Mouse (Mus musculus): ENCODE measurements at regions not wholly inside any gene's neighbourhood (a gene's known extent, or its start where the extent isn't known, plus 50 kb on each side); places are given as distances from the start of the nearest gene placed in this dataset.

GRCm38 (mm10) chr6:95769808-95770207 is 51.2 kb upstream of the Suclg2 start:
- WGBS = 90% methylated on average over 3 of the region's 3 CpGs

GRCm38 (mm10) chr6:95801651-95802050 is 83.1 kb upstream of the Suclg2 start:
- H3K27me3 ChIP-seq = no peaks in the 10 kb centered on the region
- 86% methylated on average over 6 of the region's 6 CpGs for WGBS

More at GRCm38 (mm10) chr6:95769808-95770207, 51.2 kb upstream of the Suclg2 start:
- no peak overlapping the region for H3K27ac ChIP-seq (replicated peaks)
- H3K4me1 ChIP-seq = no peaks in the 10 kb centered on the region
- no peaks in the 10 kb centered on the region for H3K36me3 ChIP-seq
- no peak for ATAC-seq (replicated peaks)
- no peaks in the 10 kb centered on the region for H3K9me3 ChIP-seq
- H3K4me3 ChIP-seq = no peak overlapping the region
- H3K9ac ChIP-seq (replicated peaks) = no peak overlapping the region
- H3K4me2 ChIP-seq (replicated peaks) = no peak overlapping the region
- no peaks in the 10 kb centered on the region for H3K27me3 ChIP-seq

GRCm38 (mm10) chr6:95841502-95841901 is 122.9 kb upstream of the Suclg2 start:
- Histone ChIP-seq H3K9me3 (no peaks in the 10 kb centered on the region), H3K36me3 (no peaks in the 10 kb centered on the region), H3K9ac (replicated peaks) (no peak overlapping the region), H3K4me3 (no peak overlapping the region), H3K27ac (replicated peaks) (no peak overlapping the region), H3K27me3 (no peaks in the 10 kb centered on the region), H3K4me2 (replicated peaks) (no peak overlapping the region), H3K4me1 (no peaks in the 10 kb centered on the region)
- no peak for ATAC-seq (replicated peaks)
- 87% methylated on average over 3 of the region's 3 CpGs for WGBS

More at GRCm38 (mm10) chr6:95801651-95802050, 83.1 kb upstream of the Suclg2 start:
- Histone ChIP-seq H3K27ac (replicated peaks) (no peak overlapping the region), H3K4me1 (no peaks in the 10 kb centered on the region), H3K4me3 (no peak overlapping the region), H3K9ac (replicated peaks) (no peak overlapping the region), H3K4me2 (replicated peaks) (no peak overlapping the region), H3K9me3 (no peaks in the 10 kb centered on the region), H3K36me3 (no peaks in the 10 kb centered on the region)
- no peak for ATAC-seq (replicated peaks)

GRCm38 (mm10) chr6:95846536-95846935 is 127.9 kb upstream of the Suclg2 start:
- no peak overlapping the region for H3K4me2 ChIP-seq (replicated peaks)
- no peak for ATAC-seq (replicated peaks)
- H3K4me1 ChIP-seq = no peaks in the 10 kb centered on the region
- no peaks in the 10 kb centered on the region for H3K27me3 ChIP-seq
- H3K9ac ChIP-seq (replicated peaks) = no peak overlapping the region
- 75% methylated on average over 1 of the region's 1 CpGs for WGBS
- H3K4me3 ChIP-seq = no peak overlapping the region
- no peaks in the 10 kb centered on the region for H3K9me3 ChIP-seq
- no peaks in the 10 kb centered on the region for H3K36me3 ChIP-seq
- H3K27ac ChIP-seq (replicated peaks) = no peak overlapping the region

GRCm38 (mm10) chr6:95875463-95875862 is 156.9 kb upstream of the Suclg2 start:
- Histone ChIP-seq H3K36me3 (no peaks in the 10 kb centered on the region), H3K4me2 (replicated peaks) (no peak overlapping the region), H3K9ac (replicated peaks) (no peak overlapping the region), H3K27ac (replicated peaks) (no peak overlapping the region), H3K9me3 (no peaks in the 10 kb centered on the region), H3K4me3 (no peak overlapping the region), H3K4me1 (peaks cover 4% of the 10 kb centered on the region; the same call in 1 of the 2 replicates), H3K27me3 (no peaks in the 10 kb centered on the region)
- WGBS = 57% methylated on average over 6 of the region's 6 CpGs
- no peak for ATAC-seq (replicated peaks)

- Histone ChIP-seq H3K27me3 (no peaks in the 10 kb centered on the region), H3K4me3 (no peak overlapping the region), H3K9ac (replicated peaks) (no peak overlapping the region), H3K4me1 (peaks cover 4% of the 10 kb centered on the region; the same call in 1 of the 2 replicates), H3K4me2 (replicated peaks) (no peak overlapping the region), H3K27ac (replicated peaks) (no peak overlapping the region), H3K36me3 (no peaks in the 10 kb centered on the region), H3K9me3 (no peaks in the 10 kb centered on the region)
- no peak for ATAC-seq (replicated peaks)
- 6% methylated on average over 2 of the region's 2 CpGs for WGBS
Observed at GRCm38 (mm10) chr6:95876320-95876719, 157.7 kb upstream of the Suclg2 start.

GRCm38 (mm10) chr6:95886645-95887044 is 168.0 kb upstream of the Suclg2 start:
- no peak overlapping the region for H3K9ac ChIP-seq (replicated peaks)
- H3K27me3 ChIP-seq = no peaks in the 10 kb centered on the region
- no peaks in the 10 kb centered on the region for H3K36me3 ChIP-seq
- no peak overlapping the region for H3K4me2 ChIP-seq (replicated peaks)
- H3K27ac ChIP-seq (replicated peaks) = no peak overlapping the region
- 76% methylated on average over 4 of the region's 4 CpGs for WGBS
- no peaks in the 10 kb centered on the region for H3K4me1 ChIP-seq
- ATAC-seq (replicated peaks) = no peak
- H3K4me3 ChIP-seq = no peak overlapping the region
- no peaks in the 10 kb centered on the region for H3K9me3 ChIP-seq

GRCm38 (mm10) chr6:95902551-95902950 is 184.0 kb upstream of the Suclg2 start:
- no peak for ATAC-seq (replicated peaks)
- H3K36me3 ChIP-seq = no peaks in the 10 kb centered on the region
- WGBS = 75% methylated on average over 2 of the region's 2 CpGs
- no peak overlapping the region for H3K4me3 ChIP-seq
- no peaks in the 10 kb centered on the region for H3K4me1 ChIP-seq
- no peak overlapping the region for H3K27ac ChIP-seq (replicated peaks)
- no peaks in the 10 kb centered on the region for H3K9me3 ChIP-seq
- H3K27me3 ChIP-seq = no peaks in the 10 kb centered on the region
- H3K9ac ChIP-seq (replicated peaks) = no peak overlapping the region
- no peak overlapping the region for H3K4me2 ChIP-seq (replicated peaks)

GRCm38 (mm10) chr6:95904085-95904633 is 185.6 kb upstream of the Suclg2 start:
- no peak overlapping the region for H3K4me2 ChIP-seq (replicated peaks)
- no peak for ATAC-seq (replicated peaks)
- 42% methylated on average over 10 of the region's 10 CpGs for WGBS

GRCm38 (mm10) chr6:95905057-95905456 is 186.5 kb upstream of the Suclg2 start:
- Histone ChIP-seq H3K27ac (replicated peaks) (no peak overlapping the region), H3K4me2 (replicated peaks) (no peak overlapping the region), H3K27me3 (no peaks in the 10 kb centered on the region), H3K4me1 (no peaks in the 10 kb centered on the region), H3K4me3 (no peak overlapping the region), H3K36me3 (no peaks in the 10 kb centered on the region), H3K9ac (replicated peaks) (no peak overlapping the region), H3K9me3 (no peaks in the 10 kb centered on the region)
- ATAC-seq (replicated peaks) = no peak
- 86% methylated on average over 8 of the region's 8 CpGs for WGBS

More at GRCm38 (mm10) chr6:95904085-95904633, 185.6 kb upstream of the Suclg2 start:
- Histone ChIP-seq H3K36me3 (no peaks in the 10 kb centered on the region), H3K27ac (replicated peaks) (no peak overlapping the region), H3K9me3 (no peaks in the 10 kb centered on the region), H3K27me3 (no peaks in the 10 kb centered on the region), H3K9ac (replicated peaks) (no peak overlapping the region), H3K4me1 (no peaks in the 10 kb centered on the region), H3K4me3 (no peak overlapping the region)

GRCm38 (mm10) chr6:95921737-95922136 is 191.2 kb upstream of the Fam19a1 start:
- no peaks in the 10 kb centered on the region for H3K4me1 ChIP-seq
- H3K4me3 ChIP-seq = no peak overlapping the region
- no peaks in the 10 kb centered on the region for H3K36me3 ChIP-seq
- ATAC-seq (replicated peaks) = no peak
- no peak overlapping the region for H3K4me2 ChIP-seq (replicated peaks)
- H3K9me3 ChIP-seq = no peaks in the 10 kb centered on the region
- no peak overlapping the region for H3K9ac ChIP-seq (replicated peaks)
- no peaks in the 10 kb centered on the region for H3K27me3 ChIP-seq
- 75% methylated on average over 3 of the region's 3 CpGs for WGBS
- H3K27ac ChIP-seq (replicated peaks) = no peak overlapping the region

GRCm38 (mm10) chr6:95934561-95934960 is 178.4 kb upstream of the Fam19a1 start:
- H3K36me3 ChIP-seq = no peaks in the 10 kb centered on the region
- ATAC-seq (replicated peaks) = no peak
- no peaks in the 10 kb centered on the region for H3K4me1 ChIP-seq
- H3K4me3 ChIP-seq = no peak overlapping the region
- H3K27ac ChIP-seq (replicated peaks) = no peak overlapping the region
- no peaks in the 10 kb centered on the region for H3K9me3 ChIP-seq
- 60% methylated on average over 1 of the region's 1 CpGs for whole genome bisulfite sequencing
- H3K27me3 ChIP-seq = no peaks in the 10 kb centered on the region
- H3K4me2 ChIP-seq (replicated peaks) = no peak overlapping the region
- no peak overlapping the region for H3K9ac ChIP-seq (replicated peaks)

- no peaks in the 10 kb centered on the region for H3K9me3 ChIP-seq
- H3K27me3 ChIP-seq = no peaks in the 10 kb centered on the region
- H3K27ac ChIP-seq (replicated peaks) = no peak overlapping the region
- H3K4me2 ChIP-seq (replicated peaks) = no peak overlapping the region
- ATAC-seq (replicated peaks) = no peak
- no peak overlapping the region for H3K9ac ChIP-seq (replicated peaks)
- H3K4me3 ChIP-seq = no peak overlapping the region
- WGBS = 50% methylated on average over 2 of the region's 2 CpGs
- H3K36me3 ChIP-seq = no peaks in the 10 kb centered on the region
- H3K4me1 ChIP-seq = no peaks in the 10 kb centered on the region
Observed at GRCm38 (mm10) chr6:95936504-95936903, 176.4 kb upstream of the Fam19a1 start.

Data from forebrain, embryonic 15.5 days (tissue).